Mouse (Mus musculus) E14TG2a.4 (cell line): ENCODE measurements around the gene Chd9.

Experiments used
- CTCF ChIP-seq: conservative IDR thresholded peaks from 2 replicates; pipeline ENCODE4 v1.5.1; 2014; ENCODE audit warnings: low read length
- NANOG ChIP-seq: IDR thresholded peaks from 2 replicates; pipeline ENCODE4 v1.6.1; 2014; ENCODE audit warnings: borderline replicate concordance, low read length, mixed read lengths

DNA sequence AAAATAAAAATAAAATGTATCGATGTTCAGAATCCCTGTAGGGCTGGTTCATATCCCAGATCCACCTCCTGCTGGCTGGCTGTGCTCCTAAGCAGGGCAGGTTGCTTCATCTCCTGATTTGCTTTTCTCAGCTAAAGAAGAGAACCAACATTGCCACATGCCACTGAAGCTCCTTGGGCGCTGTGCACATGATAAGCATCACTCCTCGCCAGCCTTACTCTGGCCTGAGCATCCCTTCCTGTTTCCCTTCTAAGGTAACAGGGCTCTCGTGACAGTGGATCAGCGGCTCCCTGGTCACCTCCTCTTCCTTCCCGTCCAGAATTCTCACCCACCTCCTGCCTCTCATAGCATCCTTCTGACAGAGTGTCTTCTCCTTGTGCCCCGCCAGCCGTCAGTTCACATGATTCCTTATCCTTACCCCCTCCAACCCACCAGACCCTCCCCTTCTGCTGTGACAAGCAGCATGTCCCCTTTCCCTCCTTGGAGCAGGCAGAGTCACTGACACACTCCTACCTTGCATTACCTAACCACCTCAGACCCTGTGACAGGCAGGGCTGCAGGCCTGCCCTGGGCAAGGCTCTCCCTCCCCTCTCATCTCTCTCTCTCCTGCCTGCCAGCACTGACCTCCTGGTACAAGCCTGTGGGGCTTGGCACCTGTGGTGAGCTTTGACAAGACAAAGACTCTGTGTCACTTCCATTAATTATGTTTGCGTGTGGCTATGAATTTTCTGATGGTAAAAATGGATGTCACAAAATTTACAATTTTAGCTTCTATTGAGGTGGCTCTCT lies 16.2 kb downstream of the Chd9 start:
- TF ChIP-seq CTCF (no peak), NANOG (no peak)
